Mouse (Mus musculus) embryonic facial prominence, embryonic 14.5 days (tissue): ENCODE data around the gene Tymp. TPM values are rescaled to one million over a fixed set of nuclear protein-coding genes. Genes with fewer than 3 reads are reported as not detected.

Source experiments
- ATAC-seq: fragments of 200-750 bp; cut with Nextera tagmentation; 2 replicates; pipeline ENCODE4 v1.8.0; 2017; ENCODE audit warnings: low read depth, moderate number of reproducible peaks, moderate TSS enrichment
- DNase-seq: peaks from one replicate; pipeline ENCODE4 v3.0.0-alpha.2; 2015; ENCODE audit warnings: low spot score
- H3K27ac ChIP-seq: fragments of 300-500 bp; sonication (generic); replicated peaks from 2 replicates; pipeline ENCODE4 v1.5.1; 2014; ENCODE audit warnings: low read depth, mild to moderate bottlenecking, low read length, moderate library complexity
- H3K27me3 ChIP-seq: fragments of 300-500 bp; sonication (generic); replicated peaks from 2 replicates; pipeline ENCODE4 v1.6.1; 2014; ENCODE audit warnings: low read length; ENCODE audit not compliant: control insufficient read depth, insufficient read depth
- H3K36me3 ChIP-seq: fragments of 300-500 bp; sonication (generic); 2 replicates; pipeline ENCODE4 v1.6.1; 2014; ENCODE audit warnings: low read length, mixed read lengths; ENCODE audit not compliant: control insufficient read depth, insufficient read depth
- H3K4me1 ChIP-seq: fragments of 300-500 bp; sonication (generic); 2 replicates; pipeline ENCODE4 v1.6.1; 2014; ENCODE audit warnings: antibody characterized with exemption, low read length; ENCODE audit not compliant: control insufficient read depth, insufficient read depth
- H3K4me2 ChIP-seq: fragments of 300-500 bp; sonication (generic); 2 replicates; pipeline ENCODE4 v1.6.1; 2014; ENCODE audit warnings: low read depth, mild to moderate bottlenecking, low read length, moderate library complexity, mixed read lengths
- H3K4me3 ChIP-seq: fragments of 300-500 bp; sonication (generic); 2 replicates; pipeline ENCODE4 v1.5.1; 2014; ENCODE audit warnings: low read depth, mild to moderate bottlenecking, low read length
- H3K9ac ChIP-seq: fragments of 300-500 bp; sonication (generic); 2 replicates; pipeline ENCODE4 v1.6.1; 2014; ENCODE audit warnings: low read depth, mild to moderate bottlenecking, low read length, moderate library complexity, mixed read lengths
- H3K9me3 ChIP-seq: fragments of 300-500 bp; sonication (generic); 2 replicates; pipeline ENCODE4 v1.6.1; 2016; ENCODE audit warnings: low read length; ENCODE audit not compliant: control insufficient read depth
- WGBS: fragments of 180-500 bp; shearing (Covaris S2); extraction: QIAGEN DNeasy Blood & Tissue Kit; methylation state at CpG from one replicate; pipeline ENCODE4 v1.1.7; 2014; 5-methylcytosine and 5-hydroxymethylcytosine counted together
- polyA plus RNA-seq: library from polyadenylated mRNA; unstranded; fragments of >200 nt; fragmentation: Nextera tagmentation; extraction: Ambion mirVana; gene quantifications from 2 replicates; pipeline ENCODE4 v1.2.1, GENCODE M21; 2014

The Tymp gene
- polyA plus RNA-seq, 1 experiment from 2014 or later = 1.6 TPM

- Histone ChIP-seq H3K27ac (no peak overlapping the region), H3K36me3 (no peaks in the 10 kb centered on the region), H3K4me2 (no peak overlapping the region), H3K4me3 (no peak overlapping the region), H3K27me3 (no peaks in the 10 kb centered on the region), H3K9me3 (no peaks in the 10 kb centered on the region), H3K9ac (no peak overlapping the region), H3K4me1 (no peaks in the 10 kb centered on the region)
- WGBS = 50% methylated on average over 1 of the region's 1 CpGs
- ATAC-seq = no peak
- DNase-seq = no peak
Observed at GRCm38 (mm10) chr15:89399716-89400115, 22.9 kb upstream of the Tymp start.

DNA sequence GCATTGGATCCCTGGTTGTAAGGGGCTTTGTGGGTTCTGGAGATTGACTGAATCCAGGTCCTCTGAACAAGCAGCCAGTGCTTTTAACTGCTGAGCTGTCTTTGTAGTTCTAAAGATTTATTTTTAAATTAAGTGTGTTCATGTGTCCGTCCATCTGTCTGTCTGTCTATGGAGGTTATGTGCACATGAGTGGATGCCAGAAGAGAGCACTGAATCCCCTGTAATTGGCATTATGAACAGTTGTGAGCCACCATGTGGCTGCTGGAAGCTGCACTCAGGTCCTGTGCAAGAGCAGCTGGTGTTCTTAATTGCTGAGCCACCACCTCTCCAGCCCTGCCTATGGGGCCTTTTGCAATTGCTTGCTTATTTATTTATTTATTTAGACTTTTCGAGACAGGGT lies 21.3 kb upstream of the Tymp start:
- Histone ChIP-seq H3K9me3 (no peaks in the 10 kb centered on the region), H3K9ac (no peak overlapping the region), H3K4me2 (no peak overlapping the region), H3K27ac (no peak overlapping the region), H3K4me1 (no peaks in the 10 kb centered on the region), H3K36me3 (no peaks in the 10 kb centered on the region), H3K27me3 (no peaks in the 10 kb centered on the region), H3K4me3 (no peak overlapping the region)
- WGBS = 70% methylated on average over 2 of the region's 2 CpGs
- ATAC-seq (no peak), DNase-seq (peak; percentile 6)

DNA sequence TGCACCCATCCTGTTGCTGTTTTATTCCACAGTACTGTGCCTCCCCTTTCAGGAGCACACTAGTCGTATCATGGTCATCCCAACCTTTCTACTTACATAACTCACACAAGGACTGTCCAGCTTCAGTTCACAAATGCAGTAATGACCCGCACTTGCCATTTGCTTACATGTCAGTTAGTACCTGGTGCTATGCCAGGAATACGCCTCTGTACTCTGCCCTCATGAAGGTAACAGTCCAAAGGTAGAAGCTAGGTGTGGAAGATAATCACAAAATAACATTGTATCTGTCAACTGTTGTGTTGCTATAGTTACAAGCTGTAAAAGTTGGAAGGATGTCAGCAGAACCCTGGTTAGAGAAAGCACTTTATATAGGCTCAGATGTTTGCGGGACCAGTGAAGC lies 20.0 kb upstream of the Tymp start:
- Histone ChIP-seq H3K9me3 (no peaks in the 10 kb centered on the region), H3K27ac (no peak overlapping the region), H3K4me3 (no peak overlapping the region), H3K27me3 (no peaks in the 10 kb centered on the region), H3K36me3 (no peaks in the 10 kb centered on the region), H3K4me1 (no peaks in the 10 kb centered on the region), H3K4me2 (no peak overlapping the region), H3K9ac (no peak overlapping the region)
- ATAC-seq (no peak), DNase-seq (no peak)
- WGBS = 89% methylated on average over 4 of the region's 4 CpGs

- ATAC-seq (no peak), DNase-seq (no peak)
- Histone ChIP-seq H3K36me3 (no peaks in the 10 kb centered on the region), H3K27ac (no peak overlapping the region), H3K9ac (no peak overlapping the region), H3K4me3 (no peak overlapping the region), H3K9me3 (no peaks in the 10 kb centered on the region), H3K4me2 (no peak overlapping the region), H3K27me3 (no peaks in the 10 kb centered on the region), H3K4me1 (no peaks in the 10 kb centered on the region)
- WGBS = 90% methylated on average over 10 of the region's 10 CpGs
Observed at GRCm38 (mm10) chr15:89390081-89390480, 13.2 kb upstream of the Tymp start.

DNA sequence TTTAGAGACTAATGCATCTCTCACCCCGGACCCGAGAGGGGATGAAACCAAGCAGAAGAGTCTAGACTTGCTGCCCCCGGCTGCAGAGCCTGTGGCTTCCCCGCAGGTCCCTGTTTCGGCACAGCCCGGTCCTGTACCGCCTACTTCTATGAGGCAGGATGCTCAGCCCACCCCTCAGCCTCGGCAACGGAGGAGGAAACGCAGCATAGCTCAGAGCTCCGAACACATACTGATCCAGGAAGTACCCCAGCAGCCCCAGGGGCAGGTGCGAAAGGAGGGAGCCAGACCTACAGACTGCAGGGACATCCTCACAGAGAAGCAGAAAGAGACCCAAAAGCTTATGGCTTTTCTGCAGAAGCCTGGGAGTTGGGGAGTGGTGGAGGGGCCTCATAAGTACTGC lies 10.3 kb upstream of the Tymp start:
- H3K27ac ChIP-seq = no peak overlapping the region
- H3K36me3 ChIP-seq = no peaks in the 10 kb centered on the region
- DNase-seq (no peak), ATAC-seq (no peak)
- no peak overlapping the region for H3K4me2 ChIP-seq
- no peak overlapping the region for H3K9ac ChIP-seq
- H3K4me3 ChIP-seq = no peak overlapping the region
- no peaks in the 10 kb centered on the region for H3K9me3 ChIP-seq
- H3K4me1 ChIP-seq = no peaks in the 10 kb centered on the region
- 39% methylated on average over 12 of the region's 12 CpGs for WGBS
- no peaks in the 10 kb centered on the region for H3K27me3 ChIP-seq

DNA sequence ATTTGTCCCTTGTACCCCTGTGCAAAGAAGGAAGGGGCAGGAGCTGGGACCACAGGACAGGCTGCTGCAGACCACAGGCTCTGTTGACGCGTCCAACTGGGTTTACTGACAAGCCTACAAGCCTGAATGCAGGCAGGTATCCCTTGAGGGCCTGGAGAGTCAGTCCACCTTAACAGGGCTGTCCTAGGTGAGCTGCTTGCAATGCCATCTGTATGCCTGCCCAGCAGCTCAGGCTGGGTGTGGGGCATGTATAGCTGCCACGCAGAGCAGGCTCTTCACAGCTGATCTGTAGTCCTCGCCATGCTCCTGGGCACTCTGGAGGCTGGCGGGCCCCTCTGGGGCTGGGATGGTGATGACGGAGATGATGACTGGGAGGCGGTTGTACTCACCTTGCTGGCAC lies 7.8 kb upstream of the Tymp start, which contains the start of gene Klhdc7b:
Klhdc7b (plus strand) TSS at position 301 of the 400 bp plus-strand sequence.
- Histone ChIP-seq H3K36me3 (no peaks in the 10 kb centered on the region), H3K27me3 (peaks cover 16% of the 10 kb centered on the region), H3K4me3 (no peak within 1 kb of the TSS), H3K9me3 (no peaks in the 10 kb centered on the region), H3K4me1 (no peaks in the 10 kb centered on the region), H3K4me2 (no peak within 1 kb of the TSS), H3K27ac (no peak within 1 kb of the TSS), H3K9ac (no peak within 1 kb of the TSS)
- no peak for DNase-seq
- ATAC-seq = no peak
- WGBS = 77% methylated on average over 7 of the region's 7 CpGs

DNA sequence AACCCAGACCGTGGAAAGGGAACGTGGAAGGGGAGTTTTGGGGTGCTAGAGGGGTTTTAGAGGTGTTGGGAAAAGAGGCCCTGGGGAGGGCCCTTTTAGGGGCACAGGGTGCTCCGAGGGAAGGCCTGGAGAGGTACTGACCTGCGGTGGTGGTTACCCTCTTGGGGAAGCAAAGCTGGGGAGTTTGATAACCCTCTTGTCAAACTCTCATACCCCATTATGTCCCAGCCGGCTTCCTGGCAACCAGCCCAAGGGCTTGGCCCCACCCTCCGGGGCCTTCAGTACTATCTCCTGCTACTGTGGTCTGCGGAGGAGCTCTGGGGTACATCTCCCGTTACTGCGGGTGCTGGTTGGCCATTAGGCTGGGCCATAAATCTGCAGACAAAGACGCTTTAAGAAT lies 2.6 kb upstream of the Tymp start:
- WGBS = 15% methylated on average over 10 of the region's 10 CpGs
- Histone ChIP-seq H3K4me1 (peaks cover 13% of the 10 kb centered on the region; the same call in 1 of the 2 replicates), H3K4me3 (peak overlapping the region; percentile 39), H3K9me3 (no peaks in the 10 kb centered on the region), H3K27ac (no peak overlapping the region), H3K4me2 (peak overlapping the region; percentile 71), H3K36me3 (no peaks in the 10 kb centered on the region), H3K27me3 (peaks cover 59% of the 10 kb centered on the region), H3K9ac (no peak overlapping the region)
- no peak for ATAC-seq
- DNase-seq = no peak

- Histone ChIP-seq H3K27ac (no peak within 1 kb of the TSS), H3K36me3 (no peaks in the 10 kb centered on the region), H3K9ac (peak within 1 kb of the TSS; percentile 45), H3K4me2 (peak within 1 kb of the TSS; percentile 71), H3K9me3 (no peaks in the 10 kb centered on the region), H3K4me3 (peak within 1 kb of the TSS; percentile 39), H3K4me1 (peaks cover 17% of the 10 kb centered on the region; the same call in 1 of the 2 replicates), H3K27me3 (peaks cover 59% of the 10 kb centered on the region)
- DNase-seq = no peak
- no peak for ATAC-seq
- under 1% methylated on average over 28 of the region's 33 CpGs for WGBS
Observed at GRCm38 (mm10) chr15:89378831-89379401, 2.1 kb upstream of the Tymp start, which contains the start of gene Odf3b. Odf3b (minus strand) TSS chr15:89379282.
